In the genomic region with DNA sequence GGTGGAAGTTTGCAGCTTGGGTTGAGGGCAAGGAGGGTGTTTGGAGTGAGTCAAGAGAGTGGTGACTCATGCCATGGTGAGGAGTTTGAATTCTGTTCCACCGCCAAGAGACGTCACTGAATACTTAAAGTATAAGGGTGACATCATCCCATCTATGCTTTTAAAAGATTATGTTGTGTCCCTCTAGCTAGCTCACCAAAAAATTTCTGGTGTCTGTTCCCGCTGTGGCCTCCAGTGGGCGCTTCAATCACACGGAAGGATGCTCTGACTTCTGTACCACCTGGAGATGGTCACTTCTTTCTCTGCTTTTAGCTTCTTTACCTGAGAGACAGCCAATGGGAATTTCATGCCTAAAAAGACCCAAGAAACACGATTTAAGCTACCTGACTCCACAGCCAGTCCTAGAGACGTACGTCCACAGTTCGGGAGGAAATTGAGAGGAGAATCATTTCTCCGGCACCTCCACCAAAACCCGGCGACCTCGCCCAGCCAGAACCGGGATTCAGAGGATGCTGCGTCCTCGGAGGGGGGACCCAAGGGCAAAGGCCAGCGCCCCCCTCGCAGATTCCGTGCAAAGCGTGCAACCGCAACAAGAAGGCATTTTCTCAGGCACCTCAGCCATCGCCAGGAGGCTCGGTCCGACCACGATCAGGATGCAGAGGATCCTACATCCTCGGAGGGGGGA, we compare ENCODE assay signal across 8 mouse cellular contexts. TPM values are rescaled to one million over a fixed set of nuclear protein-coding genes. Genes with fewer than 3 reads are reported as not detected.
DNase-seq lines count a peak whose midpoint lies in the region; ATAC-seq and TF ChIP-seq lines count a peak whose summit lies in the region.

No protein-coding gene starts in this region.

- peak; percentile 50 to 77 for DNase-seq in CD8-positive naive resting alpha-beta T cell, adult 2 months (ENCODE audit: low read depth in 2 of 2, low spot score in 2 of 2)
- DNase-seq in adrenal gland, postnatal 25 days = peak; percentile 39
- peak; percentile 75 to 76 for DNase-seq in left cerebral cortex, adult 8-10 months (ENCODE audit: low spot score in 2 of 2)
- peak; percentile 56 to 77 for DNase-seq in right cerebral cortex, postnatal 36 days (ENCODE audit: low spot score in 2 of 2)
- DNase-seq in gastrocnemius, postnatal 4 days (ENCODE audit: low spot score in 2 of 2) = no peak

- H3K4me1 ChIP-seq in embryonic fibroblast, embryonic 13.5 days (ENCODE audit: control insufficient read depth, insufficient read depth, low read length) = no peaks in the 10 kb centered on the region
- H3K4me1 ChIP-seq in hindbrain, embryonic 12.5 days = peaks cover 25% of the 10 kb centered on the region

- no peaks in the 10 kb centered on the region for H3K9me3 ChIP-seq in hindbrain, embryonic 12.5 days (replicated peaks)

- H3K4me3 ChIP-seq in embryonic fibroblast, embryonic 13.5 days (ENCODE audit: insufficient read depth, low read length) = peak overlapping the region; percentile 30
- H3K4me3 ChIP-seq in hindbrain, embryonic 12.5 days = peak overlapping the region; percentile 51

- H3K9ac ChIP-seq in hindbrain, embryonic 12.5 days = peak overlapping the region; percentile 64

- H3K27me3 ChIP-seq in hindbrain, embryonic 12.5 days = peaks cover 32% of the 10 kb centered on the region

- TF ChIP-seq POLR2A in embryonic fibroblast, embryonic 13.5 days (IDR thresholded peaks at IDR 0.05; ENCODE audit: low read depth, low read length) = no peak; the same call in 1 of the 2 replicates

- H3K36me3 ChIP-seq in hindbrain, embryonic 12.5 days = peaks cover 10% of the 10 kb centered on the region

- no peak overlapping the region for H3K27ac ChIP-seq in embryonic fibroblast, embryonic 13.5 days (ENCODE audit: insufficient read depth, low read length)
- H3K27ac ChIP-seq in hindbrain, embryonic 12.5 days = no peak overlapping the region

- 1% methylated on average over 26 of the region's 26 CpGs for WGBS in hindbrain, embryonic 12.5 days

- TF ChIP-seq CTCF in embryonic fibroblast, embryonic 13.5 days (IDR thresholded peaks at IDR 0.05; ENCODE audit: borderline replicate concordance, insufficient read depth, low read length) = 0 out of 2 replicates have a peak, but pooled peaks have one; percentile 23

- ATAC-seq in hindbrain, embryonic 12.5 days (ENCODE audit: low FRiP score) = no peak
- ATAC-seq in megakaryocyte, adult 5-6 weeks (ENCODE audit: poor library complexity, severe bottlenecking) = peak; percentile 38; the same call in 1 of the 2 replicates

- peak overlapping the region; percentile 100 for H3K4me2 ChIP-seq in hindbrain, embryonic 12.5 days (replicated peaks)

RNA-seq across cellular contexts. Expression of gene 9430097D07Rik, which starts 0.4 kb away (rescaled TPM):
- not detected in 2 replicates for total RNA-seq in adrenal gland, postnatal 25 days (2021)
- polyA plus RNA-seq in embryonic fibroblast, embryonic 13.5 days (2011; ENCODE audit: insufficient read length, low read depth, missing spikeins) = not detected in 2 replicates
- polyA plus RNA-seq in hindbrain, embryonic 12.5 days (2016; fragmentation: Nextera tagmentation; extraction: Ambion mirVana) = 0.31 and 0.56 TPM in 2 replicates
- 1 to 10 TPM in 2 of 4 experiments, under 1 TPM in 2; 0.84 to 2.4 (median 1.1) TPM for total RNA-seq in left cerebral cortex, adult 8-10 months (2022)
- not detected in 2 replicates for total RNA-seq in megakaryocyte, adult 5-6 weeks (2015)
- total RNA-seq in megakaryocyte, adult 5-6 weeks (2017) = not detected in 2 replicates
- total RNA-seq in gastrocnemius, postnatal 4 days (2021) = not detected

RNA-seq across cellular contexts. Expression of gene Pip5kl1, which starts 0.4 kb away (rescaled TPM):
- total RNA-seq in adrenal gland, postnatal 25 days (2021) = not detected in 2 replicates
- polyA plus RNA-seq in embryonic fibroblast, embryonic 13.5 days (2011; ENCODE audit: insufficient read length, low read depth, missing spikeins) = 0.67 TPM in 1 of 2 replicates, not detected in the other
- 4.2 and 5.0 TPM in 2 replicates for polyA plus RNA-seq in hindbrain, embryonic 12.5 days (2016; fragmentation: Nextera tagmentation; extraction: Ambion mirVana)
- total RNA-seq in left cerebral cortex, adult 8-10 months (2022) = 10 to 100 TPM in 2 of 4 experiments, 1 to 10 TPM in 2; 9.3 to 11.0 (median 10.0) TPM
- total RNA-seq in megakaryocyte, adult 5-6 weeks (2015) = 0.31 TPM in 1 of 2 replicates, not detected in the other
- not detected in 2 replicates for total RNA-seq in megakaryocyte, adult 5-6 weeks (2017)
- total RNA-seq in gastrocnemius, postnatal 4 days (2021) = not detected

RNA-seq across cellular contexts. Expression of gene Dpm2, which starts 4.4 kb away (rescaled TPM):
- total RNA-seq in adrenal gland, postnatal 25 days (2021) = 63.7 and 66.8 TPM in 2 replicates
- 70.1 and 71.9 TPM in 2 replicates for polyA plus RNA-seq in embryonic fibroblast, embryonic 13.5 days (2011; ENCODE audit: insufficient read length, low read depth, missing spikeins)
- 110 and 117 TPM in 2 replicates for polyA plus RNA-seq in hindbrain, embryonic 12.5 days (2016; fragmentation: Nextera tagmentation; extraction: Ambion mirVana)
- total RNA-seq in left cerebral cortex, adult 8-10 months (2022) = 10 to 100 TPM; 71.2 to 78.7 (median 72.8) TPM
- 82.8 and 91.7 TPM in 2 replicates for total RNA-seq in megakaryocyte, adult 5-6 weeks (2015)
- total RNA-seq in megakaryocyte, adult 5-6 weeks (2017) = 32.0 and 35.3 TPM in 2 replicates
- 10 to 100 TPM; 36.4 to 41.9 TPM for total RNA-seq in gastrocnemius, postnatal 4 days (2021)

RNA-seq across cellular contexts. Expression of gene St6galnac4, which starts 11.9 kb away (rescaled TPM):
- 8.8 and 9.4 TPM in 2 replicates for total RNA-seq in adrenal gland, postnatal 25 days (2021)
- polyA plus RNA-seq in embryonic fibroblast, embryonic 13.5 days (2011; ENCODE audit: insufficient read length, low read depth, missing spikeins) = 20.4 and 21.5 TPM in 2 replicates
- 21.5 and 22.9 TPM in 2 replicates for polyA plus RNA-seq in hindbrain, embryonic 12.5 days (2016; fragmentation: Nextera tagmentation; extraction: Ambion mirVana)
- total RNA-seq in left cerebral cortex, adult 8-10 months (2022) = 10 to 100 TPM; 33.9 to 36.5 (median 34.8) TPM
- total RNA-seq in megakaryocyte, adult 5-6 weeks (2015) = 5.8 and 9.2 TPM in 2 replicates
- 8.6 and 12.1 TPM in 2 replicates for total RNA-seq in megakaryocyte, adult 5-6 weeks (2017)
- 10 to 100 TPM; 48.8 to 55.1 TPM for total RNA-seq in gastrocnemius, postnatal 4 days (2021)

RNA-seq across cellular contexts. Expression of gene St6galnac6, which starts 24.5 kb away (rescaled TPM):
- 48.4 and 56.0 TPM in 2 replicates for total RNA-seq in adrenal gland, postnatal 25 days (2021)
- 33.3 and 39.3 TPM in 2 replicates for polyA plus RNA-seq in embryonic fibroblast, embryonic 13.5 days (2011; ENCODE audit: insufficient read length, low read depth, missing spikeins)
- polyA plus RNA-seq in hindbrain, embryonic 12.5 days (2016; fragmentation: Nextera tagmentation; extraction: Ambion mirVana) = 13.5 and 14.3 TPM in 2 replicates
- total RNA-seq in left cerebral cortex, adult 8-10 months (2022) = 100 to 1,000 TPM; 110 to 142 (median 119) TPM
- 8.2 and 8.6 TPM in 2 replicates for total RNA-seq in megakaryocyte, adult 5-6 weeks (2015)
- 13.1 and 13.3 TPM in 2 replicates for total RNA-seq in megakaryocyte, adult 5-6 weeks (2017)
- 10 to 100 TPM; 57.4 to 63.6 TPM for total RNA-seq in gastrocnemius, postnatal 4 days (2021)

Comparison
In these comparisons a context has a peak if more than half of its experiments do, and no peak if none do; other contexts are left out.
1. DNase-seq: peak in CD8-positive naive resting alpha-beta T cell, adult 2 months (2 of 2), adrenal gland, postnatal 25 days (single experiment), left cerebral cortex, adult 8-10 months (2 of 2) and right cerebral cortex, postnatal 36 days (2 of 2); none in gastrocnemius, postnatal 4 days (0 of 2).